Mouse (Mus musculus) lung, postnatal 0 days (tissue): ENCODE measurements around the gene 6820408C15Rik. TPM values are rescaled to one million over a fixed set of nuclear protein-coding genes. Genes with fewer than 3 reads are reported as not detected.

Source experiments
- ATAC-seq: fragments of 200-750 bp; cut with Nextera tagmentation; 2 replicates; pipeline ENCODE4 v1.8.0; 2017; ENCODE audit warnings: moderate library complexity
- DNase-seq: peaks from one replicate; pipeline ENCODE4 v3.0.0-alpha.2; 2016; ENCODE audit warnings: low spot score
- H3K27ac ChIP-seq: fragments of 300-500 bp; sonication (generic); 2 replicates; pipeline ENCODE4 v1.5.1; 2014; ENCODE audit warnings: antibody characterized with exemption, mild to moderate bottlenecking, low read length, mixed read lengths
- H3K27me3 ChIP-seq: fragments of 300-500 bp; sonication (generic); replicated peaks from 2 replicates; pipeline ENCODE4 v1.6.1; 2014; ENCODE audit warnings: low read length, mixed read lengths; ENCODE audit not compliant: insufficient read depth
- H3K36me3 ChIP-seq: fragments of 300-500 bp; sonication (generic); 2 replicates; pipeline ENCODE4 v1.6.1; 2014; ENCODE audit warnings: low read length, mixed read lengths; ENCODE audit not compliant: insufficient read depth
- H3K4me1 ChIP-seq: fragments of 300-500 bp; sonication (generic); 2 replicates; pipeline ENCODE4 v1.6.1; 2014; ENCODE audit warnings: antibody characterized with exemption, low read depth, low read length, mixed read lengths; ENCODE audit not compliant: insufficient read depth
- H3K4me2 ChIP-seq: fragments of 300-500 bp; sonication (generic); replicated peaks from 2 replicates; pipeline ENCODE4 v1.6.1; 2014; ENCODE audit warnings: low read depth, mild to moderate bottlenecking, low read length, moderate library complexity, mixed read lengths
- H3K4me3 ChIP-seq: fragments of 300-500 bp; sonication (generic); 2 replicates; pipeline ENCODE4 v1.5.1; 2014; ENCODE audit warnings: low read depth, low read length
- H3K9ac ChIP-seq: fragments of 300-500 bp; sonication (generic); replicated peaks from 2 replicates; pipeline ENCODE4 v1.6.1; 2014; ENCODE audit warnings: low read depth, mild to moderate bottlenecking
- H3K9me3 ChIP-seq: fragments of 300-500 bp; sonication (generic); 2 replicates; pipeline ENCODE4 v1.6.1; 2016; ENCODE audit warnings: low read length, mixed read lengths
- CTCF ChIP-seq: IDR thresholded peaks from 2 replicates; pipeline ENCODE4 v1.5.1; 2016; ENCODE audit warnings: antibody characterized with exemption, mild to moderate bottlenecking
- EP300 ChIP-seq: IDR thresholded peaks from 2 replicates; pipeline ENCODE4 v1.6.1; 2016; ENCODE audit warnings: antibody characterized with exemption, mild to moderate bottlenecking, control low read depth
- WGBS: fragments of 180-500 bp; shearing (Covaris S2); extraction: QIAGEN DNeasy Blood & Tissue Kit; methylation state at CpG from one replicate; pipeline ENCODE4 v1.1.7; 2014; 5-methylcytosine and 5-hydroxymethylcytosine counted together
- polyA plus RNA-seq: library from polyadenylated mRNA; unstranded; fragments of >200 nt; fragmentation: Nextera tagmentation; extraction: Ambion mirVana; gene quantifications from 2 replicates; pipeline ENCODE4 v1.2.1, GENCODE M21; 2015

Gene 6820408C15Rik
- polyA plus RNA-seq, 1 experiment from 2014 or later: 10.7 TPM

DNA sequence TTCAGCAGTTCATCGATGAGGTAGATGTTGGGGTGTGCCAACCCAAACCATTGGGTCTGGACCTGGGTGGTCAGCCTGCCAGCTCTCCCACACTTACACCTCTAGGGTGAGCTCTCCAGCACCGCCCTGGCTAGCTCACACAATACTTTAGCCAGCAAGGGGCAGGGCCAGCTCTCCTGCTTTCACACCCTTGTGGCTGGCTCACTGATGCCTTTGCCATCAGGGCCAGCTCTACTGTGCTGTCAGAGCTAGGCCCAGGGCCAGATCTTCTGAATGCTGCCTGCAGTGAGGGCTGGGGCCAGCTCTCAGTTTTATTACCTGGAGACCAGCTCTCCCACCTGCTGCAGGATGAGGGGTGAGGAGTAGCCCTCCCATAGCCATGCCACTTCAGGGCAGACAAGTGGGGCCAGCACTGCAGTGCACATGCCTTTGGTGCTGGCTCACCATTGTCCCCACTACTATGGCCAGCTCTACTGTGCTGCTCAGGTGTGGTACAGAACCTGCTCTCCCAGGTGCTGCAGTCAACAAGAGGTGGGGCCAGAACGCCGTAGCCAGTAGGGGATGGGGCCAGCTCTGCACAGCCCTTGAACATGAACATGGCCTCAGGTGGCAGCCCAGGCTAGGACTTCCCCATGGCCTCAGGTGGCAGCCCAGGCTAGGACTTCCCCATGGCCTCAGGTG is 36.9 kb downstream of the 6820408C15Rik start:
- H3K9ac ChIP-seq: no peak overlapping the region
- DNase-seq: no peak
- no peak overlapping the region for H3K27ac ChIP-seq
- no peaks in the 10 kb centered on the region for H3K9me3 ChIP-seq
- no peak overlapping the region for H3K4me3 ChIP-seq
- TF ChIP-seq EP300 (no peak), CTCF (no peak)
- 0 out of 2 replicates have a peak, but pooled peaks have one; percentile 12 for ATAC-seq
- no peaks in the 10 kb centered on the region for H3K4me1 ChIP-seq
- no peak overlapping the region for H3K4me2 ChIP-seq
- no peaks in the 10 kb centered on the region for H3K27me3 ChIP-seq
- no peaks in the 10 kb centered on the region for H3K36me3 ChIP-seq
- 57% methylated on average over 4 of the region's 4 CpGs for WGBS

DNA sequence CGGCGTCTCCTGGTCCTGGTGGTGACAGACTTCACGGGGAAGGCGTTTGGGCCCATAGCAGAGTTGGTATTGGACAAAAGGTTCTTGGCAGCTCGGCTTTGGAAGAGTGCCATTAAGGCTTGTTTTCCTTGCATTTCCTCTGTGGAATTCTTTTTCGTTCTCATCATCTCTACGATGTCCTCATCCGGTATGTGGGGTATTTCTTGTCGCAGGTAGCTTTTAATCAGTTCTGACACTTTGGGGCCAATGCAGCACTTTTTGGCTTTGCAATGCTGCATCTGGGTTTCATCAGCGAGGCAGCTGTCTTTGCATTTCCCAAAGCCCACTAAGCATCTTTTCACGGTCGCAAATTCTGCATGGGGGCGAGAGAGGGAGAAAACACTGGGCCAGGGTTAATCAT is 43.9 kb downstream of the 6820408C15Rik start:
- ATAC-seq (no peak), DNase-seq (no peak)
- no peak overlapping the region for H3K4me2 ChIP-seq
- no peak overlapping the region for H3K27ac ChIP-seq
- H3K9ac ChIP-seq: no peak overlapping the region
- no peak overlapping the region for H3K4me3 ChIP-seq
- H3K9me3 ChIP-seq: no peaks in the 10 kb centered on the region
- H3K4me1 ChIP-seq: no peaks in the 10 kb centered on the region
- WGBS: 38% methylated on average over 13 of the region's 13 CpGs
- no peaks in the 10 kb centered on the region for H3K27me3 ChIP-seq
- TF ChIP-seq CTCF (no peak), EP300 (no peak)
- no peaks in the 10 kb centered on the region for H3K36me3 ChIP-seq

DNA sequence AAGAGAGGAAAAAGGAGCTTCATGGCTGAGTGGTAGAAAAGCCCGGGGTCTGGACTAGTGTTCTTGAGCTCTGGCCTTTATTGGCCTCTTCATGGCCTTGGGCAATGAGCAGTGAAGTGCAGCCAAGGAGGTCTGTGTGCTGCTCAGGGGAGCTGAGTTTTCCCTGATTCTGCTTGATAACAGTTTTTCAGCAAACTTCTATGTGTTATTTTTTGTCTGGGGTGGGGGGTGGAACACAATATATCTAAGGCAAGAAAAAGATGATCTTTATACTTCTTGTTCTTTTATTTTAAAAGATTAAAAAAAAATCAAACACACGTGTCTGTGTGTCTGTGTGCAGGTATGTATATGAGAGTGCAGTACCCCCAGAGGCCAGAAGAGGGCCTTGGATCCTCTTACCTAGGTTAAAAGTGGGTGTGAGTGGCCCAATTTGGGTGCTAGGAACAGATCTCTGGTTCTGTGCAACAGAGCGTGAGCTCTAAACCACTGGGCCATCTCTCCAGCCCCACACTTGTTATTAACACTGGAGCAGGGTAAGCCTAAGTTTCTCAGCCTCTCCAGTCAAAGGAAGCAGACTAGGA is 49.3 kb downstream of the 6820408C15Rik start, which contains the start of gene Defb23:
TSS of gene Defb23 (minus strand) at position 51 of the 581 bp plus-strand sequence.
- no peaks in the 10 kb centered on the region for H3K36me3 ChIP-seq
- H3K9ac ChIP-seq: no peak within 1 kb of the TSS
- no peak within 1 kb of the TSS for H3K4me2 ChIP-seq
- H3K27ac ChIP-seq: no peak within 1 kb of the TSS
- no peaks in the 10 kb centered on the region for H3K4me1 ChIP-seq
- ATAC-seq: no peak
- no peak for DNase-seq
- H3K9me3 ChIP-seq: no peaks in the 10 kb centered on the region
- no peak within 1 kb of the TSS for H3K4me3 ChIP-seq
- H3K27me3 ChIP-seq: no peaks in the 10 kb centered on the region
- WGBS: 91% methylated on average over 3 of the region's 3 CpGs
- TF ChIP-seq CTCF (no peak), EP300 (no peak)

DNA sequence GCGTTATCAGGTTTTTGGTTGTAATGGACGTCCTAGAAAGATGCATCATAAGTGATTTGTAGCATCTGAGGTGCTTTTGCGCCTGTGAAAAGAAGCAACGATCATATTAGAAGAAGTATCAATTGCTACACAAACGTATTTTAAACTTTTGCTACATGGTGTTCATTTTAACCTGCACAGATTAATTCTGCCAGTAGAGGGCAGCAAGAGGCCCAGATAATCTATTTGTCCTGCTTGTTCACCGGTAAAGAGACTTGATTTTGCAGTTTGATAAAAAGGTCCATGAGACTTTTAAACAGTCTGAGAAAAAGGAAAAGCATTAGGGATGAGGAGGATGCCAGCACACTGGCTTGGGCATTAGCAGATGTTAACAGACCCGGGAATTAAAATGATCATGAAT is 55.6 kb downstream of the 6820408C15Rik start:
- 24% methylated on average over 7 of the region's 7 CpGs for WGBS

DNA sequence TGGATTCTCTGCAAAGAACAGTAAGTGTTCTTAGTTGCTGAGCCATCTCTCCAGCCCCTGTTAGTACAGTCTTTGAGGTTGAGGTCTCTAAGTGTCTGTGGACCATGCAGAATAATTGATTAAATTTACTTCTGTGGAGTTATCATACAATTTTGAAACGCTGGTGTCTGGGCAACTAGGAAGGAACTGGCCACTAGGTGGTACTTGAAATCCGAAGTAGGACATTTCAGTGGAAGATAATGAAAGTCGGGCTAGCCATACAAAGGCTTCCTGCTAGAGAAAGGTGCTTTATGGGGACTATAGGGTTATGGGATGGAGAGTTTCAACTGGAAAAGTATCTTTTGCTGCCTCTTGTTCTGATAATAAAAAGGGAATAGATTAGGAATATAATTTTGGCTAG is 57.0 kb downstream of the 6820408C15Rik start:
- WGBS: 21% methylated on average over 3 of the region's 3 CpGs
- no peak overlapping the region for H3K4me2 ChIP-seq
- H3K9ac ChIP-seq: no peak overlapping the region
- no peaks in the 10 kb centered on the region for H3K9me3 ChIP-seq
- ATAC-seq (no peak), DNase-seq (no peak)
- no peak overlapping the region for H3K4me3 ChIP-seq
- no peak overlapping the region for H3K27ac ChIP-seq
- TF ChIP-seq EP300 (no peak), CTCF (peak; percentile 37)
- H3K36me3 ChIP-seq: no peaks in the 10 kb centered on the region
- no peaks in the 10 kb centered on the region for H3K27me3 ChIP-seq
- H3K4me1 ChIP-seq: no peaks in the 10 kb centered on the region

More for the DNA sequence above, 55.6 kb downstream of the 6820408C15Rik start:
- no peak for ATAC-seq
- no peaks in the 10 kb centered on the region for H3K4me1 ChIP-seq
- no peak overlapping the region for H3K9ac ChIP-seq
- no peak overlapping the region for H3K4me3 ChIP-seq
- H3K9me3 ChIP-seq: no peaks in the 10 kb centered on the region
- H3K27ac ChIP-seq: no peak overlapping the region
- no peak overlapping the region for H3K4me2 ChIP-seq
- no peaks in the 10 kb centered on the region for H3K27me3 ChIP-seq
- TF ChIP-seq EP300 (no peak), CTCF (peak; percentile 82)
- peak; percentile 50 for DNase-seq
- H3K36me3 ChIP-seq: no peaks in the 10 kb centered on the region

DNA sequence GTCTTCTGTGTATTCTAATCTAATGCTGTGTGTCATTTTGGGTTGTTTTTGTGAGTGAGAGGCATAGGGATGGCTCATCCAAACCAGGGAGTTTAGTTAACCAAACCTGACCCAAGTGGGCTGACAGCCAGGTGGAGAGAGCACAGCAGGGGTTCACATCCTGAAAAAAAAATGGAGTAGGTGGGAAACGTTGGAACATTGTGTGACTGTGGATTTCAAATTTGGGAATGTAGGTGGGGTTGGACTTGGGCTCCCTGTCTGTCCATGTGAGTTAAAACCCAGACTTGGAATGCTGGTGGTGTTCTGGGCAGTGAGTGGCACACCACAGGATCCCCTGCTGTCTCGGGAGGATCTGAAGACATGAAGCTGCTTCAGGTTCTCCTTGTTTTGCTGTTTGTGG is 61.4 kb downstream of the 6820408C15Rik start, which contains the start of gene Defb20:
TSS of gene Defb20 (plus strand) at position 301 of the 400 bp plus-strand sequence.
- Histone ChIP-seq H3K36me3 (no peaks in the 10 kb centered on the region), H3K4me3 (no peak within 1 kb of the TSS), H3K9ac (no peak within 1 kb of the TSS), H3K9me3 (no peaks in the 10 kb centered on the region), H3K4me2 (no peak within 1 kb of the TSS), H3K27ac (no peak within 1 kb of the TSS), H3K4me1 (no peaks in the 10 kb centered on the region), H3K27me3 (no peaks in the 10 kb centered on the region)
- 64% methylated on average over 2 of the region's 2 CpGs for WGBS
- DNase-seq: no peak
- ATAC-seq: no peak
- no peak for TF ChIP-seq CTCF
- no peak for TF ChIP-seq EP300
